Mouse (Mus musculus): ENCODE data around the gene Sulf2. TPM values are rescaled to one million over a fixed set of nuclear protein-coding genes. Genes with fewer than 3 reads are reported as not detected.
A peak's percentile ranks its signal among the peaks of the same experiment; 100 is the strongest.

The Sulf2 gene
- total RNA-seq, 2 experiments from 2014 or later = 5.9 to 12.2 TPM

- no peak for DNase-seq
- intact Hi-C loops (cut with DNase I) = no loop called here
- H3K27ac ChIP-seq = no peak overlapping the region; the same call in 1 of the 2 replicates
Observed at GRCm38 (mm10) chr2:166186244-166186948, 30.9 kb upstream of the Sulf2 start.

GRCm38 (mm10) chr2:166185768-166186167, 30.3 kb upstream of the Sulf2 start:
- DNase-seq = no peak
- H3K4me3 ChIP-seq = no peak overlapping the region
- no peak overlapping the region for H3K27ac ChIP-seq
- intact Hi-C loops (cut with DNase I) = no loop called here
- TF ChIP-seq CTCF (IDR thresholded peaks at IDR 0.05) = no peak

More at GRCm38 (mm10) chr2:166186244-166186948, 30.9 kb upstream of the Sulf2 start:
- TF ChIP-seq CTCF (IDR thresholded peaks at IDR 0.05) = no peak
- no peak overlapping the region for H3K4me3 ChIP-seq

GRCm38 (mm10) chr2:166184417-166184816, 29.0 kb upstream of the Sulf2 start:
- Histone ChIP-seq H3K4me3 (no peak overlapping the region), H3K27ac (no peak overlapping the region)
- intact Hi-C loops (cut with DNase I) = no loop called here
- no peak for DNase-seq
- TF ChIP-seq CTCF (IDR thresholded peaks at IDR 0.05) = no peak

- DNase-seq = no peak
- no peak for TF ChIP-seq CTCF (IDR thresholded peaks at IDR 0.05)
- H3K27ac ChIP-seq = no peak overlapping the region; the same call in none of the 2 replicates
- intact Hi-C loops (cut with DNase I) = no loop called here
- no peak overlapping the region for H3K4me3 ChIP-seq
Observed at GRCm38 (mm10) chr2:166182009-166182685, 26.7 kb upstream of the Sulf2 start.

GRCm38 (mm10) chr2:166180744-166181508, 25.5 kb upstream of the Sulf2 start:
- no peak for TF ChIP-seq CTCF (IDR thresholded peaks at IDR 0.05)
- intact Hi-C loops (cut with DNase I) = no loop called here
- peak; percentile 79 for DNase-seq
- peak overlapping the region; percentile 85 for H3K27ac ChIP-seq
- H3K4me3 ChIP-seq = peak overlapping the region; percentile 39

GRCm38 (mm10) chr2:166180136-166180649, 24.7 kb upstream of the Sulf2 start:
- no peak for TF ChIP-seq CTCF (IDR thresholded peaks at IDR 0.05)
- H3K4me3 ChIP-seq = peak overlapping the region; percentile 39
- DNase-seq = peak; percentile 64
- intact Hi-C loops (cut with DNase I) = no loop called here
- peak overlapping the region; percentile 85 for H3K27ac ChIP-seq

GRCm38 (mm10) chr2:166179457-166180101, 24.1 kb upstream of the Sulf2 start:
- Histone ChIP-seq H3K4me3 (no peak overlapping the region), H3K27ac (peak overlapping the region; percentile 85)
- TF ChIP-seq CTCF (IDR thresholded peaks at IDR 0.05) = no peak
- peak; percentile 72 for DNase-seq
- intact Hi-C loops (cut with DNase I) = no loop called here

DNA sequence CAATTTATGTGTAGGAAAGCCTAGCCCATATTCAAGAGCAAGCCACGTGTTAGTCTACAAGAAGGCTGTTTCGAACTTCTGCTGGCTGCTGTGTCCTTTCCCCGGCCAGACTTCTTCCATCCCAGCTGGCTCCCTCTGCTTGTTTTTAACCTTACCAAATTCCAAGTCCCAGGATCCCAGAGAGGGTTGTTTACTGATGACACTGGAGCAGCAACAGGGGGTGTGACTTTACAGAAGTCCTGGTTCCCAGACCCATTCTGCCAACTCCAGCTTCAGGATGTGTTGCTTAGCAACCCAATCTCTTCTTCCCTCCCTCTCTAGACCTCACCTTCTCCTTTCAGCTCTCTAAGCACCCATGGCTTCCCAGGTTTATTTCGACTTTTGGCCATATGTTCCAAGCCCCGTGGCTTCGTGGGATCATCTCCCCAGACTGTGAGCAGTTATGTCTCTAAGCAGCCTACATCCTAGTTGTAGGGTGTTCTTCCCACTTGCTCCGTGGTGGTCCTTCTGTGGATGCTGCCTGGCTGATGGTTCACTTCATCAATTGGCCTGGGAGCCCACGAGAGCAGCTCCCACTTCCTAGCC, 20.2 kb upstream of the Sulf2 start:
- H3K27ac ChIP-seq = peak overlapping the region; percentile 71
- DNase-seq = no peak
- no peak for TF ChIP-seq CTCF (IDR thresholded peaks at IDR 0.05)
- intact Hi-C loops (cut with DNase I) = no loop called here
- H3K4me3 ChIP-seq = no peak overlapping the region

DNA sequence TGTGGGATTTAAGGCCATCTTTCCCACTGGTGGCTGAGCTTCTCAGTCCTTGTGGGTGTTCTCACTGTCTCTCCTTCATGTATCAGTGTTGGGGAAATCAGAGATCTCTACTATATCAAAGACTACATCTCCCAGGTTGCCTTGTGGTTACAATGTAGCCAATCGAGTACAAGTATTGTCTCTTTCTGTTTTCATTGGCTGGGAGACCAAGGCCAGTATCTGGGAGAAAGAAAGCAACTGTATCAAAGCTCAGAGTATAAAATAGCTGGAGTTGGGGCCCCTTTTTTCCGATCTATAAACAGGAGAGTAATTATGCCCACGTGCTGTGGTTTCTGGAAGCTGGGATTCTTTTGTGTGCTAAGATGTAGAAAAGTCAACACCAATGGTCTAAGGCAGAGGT, 19.7 kb upstream of the Sulf2 start:
- DNase-seq = no peak
- H3K4me3 ChIP-seq = no peak overlapping the region
- intact Hi-C loops (cut with DNase I) = no loop called here
- H3K27ac ChIP-seq = peak overlapping the region; percentile 71
- TF ChIP-seq CTCF (IDR thresholded peaks at IDR 0.05) = no peak

DNA sequence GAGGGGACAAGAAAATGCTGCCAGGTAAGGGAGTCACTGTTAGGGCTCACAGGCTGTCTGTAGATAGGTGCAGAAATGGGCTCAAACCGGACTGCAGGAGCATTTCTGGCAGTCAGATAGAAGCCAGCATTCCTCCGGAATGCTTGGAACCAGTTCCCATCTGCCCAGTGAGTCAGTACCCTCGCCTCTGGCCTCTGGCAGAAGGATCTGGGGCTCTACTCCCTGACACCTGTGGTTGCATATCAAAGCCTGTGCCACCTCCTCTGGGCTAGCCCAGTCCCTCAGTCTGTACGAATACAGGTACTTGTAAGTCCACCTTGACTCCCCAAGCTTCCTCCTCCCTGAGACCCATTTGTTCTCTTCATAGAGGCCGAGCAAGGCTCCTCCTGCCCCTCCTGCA, 17.7 kb upstream of the Sulf2 start:
- intact Hi-C loops (cut with DNase I) = no loop called here
- no peak overlapping the region for H3K4me3 ChIP-seq
- TF ChIP-seq CTCF (IDR thresholded peaks at IDR 0.05) = no peak
- no peak for DNase-seq
- H3K27ac ChIP-seq = peak overlapping the region; percentile 29

DNA sequence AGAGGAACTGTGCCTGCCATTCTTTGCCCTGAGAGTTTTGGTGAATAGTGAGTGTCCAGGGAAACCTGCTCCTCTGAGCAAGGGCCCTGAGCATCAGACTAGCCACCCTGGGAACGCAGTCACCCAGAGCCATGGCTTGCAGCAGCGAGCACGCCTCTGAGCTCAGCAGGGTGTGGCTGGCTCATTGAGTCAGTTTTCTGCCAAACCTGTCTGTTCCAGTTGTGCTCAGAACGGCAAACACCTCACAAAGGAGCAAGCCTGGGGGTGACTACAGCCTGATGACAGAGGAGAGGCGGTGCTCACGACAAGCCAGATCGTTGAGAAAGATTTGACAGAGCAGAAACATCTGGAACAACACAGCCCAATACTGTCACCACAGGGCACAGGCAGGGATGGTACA, 14.7 kb upstream of the Sulf2 start:
- no peak for DNase-seq
- Histone ChIP-seq H3K27ac (no peak overlapping the region), H3K4me3 (no peak overlapping the region)
- no peak for TF ChIP-seq CTCF (IDR thresholded peaks at IDR 0.05)
- intact Hi-C loops (cut with DNase I) = no loop called here

DNA sequence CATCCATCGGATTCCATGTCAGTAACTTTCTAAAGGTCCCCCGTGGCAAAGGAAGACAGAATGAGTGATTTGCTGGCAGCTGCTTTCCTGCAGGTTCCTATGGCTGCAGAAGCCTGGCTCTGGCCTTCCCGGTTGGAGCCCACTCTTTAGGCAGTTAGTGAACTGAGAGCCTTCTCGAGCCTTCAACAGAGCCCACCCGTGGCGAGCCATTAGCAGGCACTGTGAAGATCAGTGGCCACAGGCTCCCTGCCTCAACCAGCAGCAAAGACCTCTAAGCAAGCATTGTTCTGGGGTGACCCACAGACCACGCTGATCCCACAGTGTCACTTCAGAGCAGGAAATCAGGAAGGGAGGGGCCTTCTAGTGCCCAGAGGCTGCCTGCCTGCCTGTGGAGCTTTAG, 13.4 kb upstream of the Sulf2 start:
- Histone ChIP-seq H3K4me3 (no peak overlapping the region), H3K27ac (no peak overlapping the region)
- DNase-seq = no peak
- intact Hi-C loops (cut with DNase I) = no loop called here
- no peak for TF ChIP-seq CTCF (IDR thresholded peaks at IDR 0.05)

Measured in gastrocnemius, adult 2 months (tissue).